Mouse (Mus musculus): ENCODE measurements around the gene Lrrc7. TPM values are rescaled to one million over a fixed set of nuclear protein-coding genes. Genes with fewer than 3 reads are reported as not detected.

The Lrrc7 gene
- polyA plus RNA-seq, 1 experiment, result not detected

GRCm38 (mm10) chr3:158165004-158165403 is 397.0 kb downstream of the Lrrc7 start:
- H3K4me3 ChIP-seq (ENCODE audit: insufficient read depth, low read depth, low read length), result no peak overlapping the region
- H3K4me1 ChIP-seq (ENCODE audit: control insufficient read depth, insufficient read depth, low read length), result peaks cover 9% of the 10 kb centered on the region
- TF ChIP-seq CTCF (IDR thresholded peaks at IDR 0.05; ENCODE audit: insufficient read depth, low read depth, low read length) (no peak), POLR2A (IDR thresholded peaks at IDR 0.05; ENCODE audit: insufficient read depth, low read depth, low read length) (no peak)
- no peak overlapping the region for H3K27ac ChIP-seq (ENCODE audit: insufficient read depth, low read depth, low read length)

GRCm38 (mm10) chr3:158164452-158164851 is 397.6 kb downstream of the Lrrc7 start:
- Histone ChIP-seq H3K27ac (ENCODE audit: insufficient read depth, low read depth, low read length) (no peak overlapping the region), H3K4me1 (ENCODE audit: control insufficient read depth, insufficient read depth, low read length) (peaks cover 9% of the 10 kb centered on the region), H3K4me3 (ENCODE audit: insufficient read depth, low read depth, low read length) (no peak overlapping the region)
- TF ChIP-seq CTCF (IDR thresholded peaks at IDR 0.05; ENCODE audit: insufficient read depth, low read depth, low read length) (no peak), POLR2A (IDR thresholded peaks at IDR 0.05; ENCODE audit: insufficient read depth, low read depth, low read length) (no peak)
- 53% methylated on average over 5 of the region's 5 CpGs for WGBS

GRCm38 (mm10) chr3:158163127-158163526 is 398.9 kb downstream of the Lrrc7 start:
- no peak for TF ChIP-seq CTCF (IDR thresholded peaks at IDR 0.05; ENCODE audit: insufficient read depth, low read depth, low read length)
- TF ChIP-seq POLR2A (IDR thresholded peaks at IDR 0.05; ENCODE audit: insufficient read depth, low read depth, low read length), result no peak
- 79% methylated on average over 4 of the region's 4 CpGs for WGBS
- no peak overlapping the region for H3K27ac ChIP-seq (ENCODE audit: insufficient read depth, low read depth, low read length)
- peaks cover 7% of the 10 kb centered on the region; the same call in 1 of the 2 replicates for H3K4me1 ChIP-seq (ENCODE audit: control insufficient read depth, insufficient read depth, low read length)
- no peak overlapping the region for H3K4me3 ChIP-seq (ENCODE audit: insufficient read depth, low read depth, low read length)

GRCm38 (mm10) chr3:158161924-158162490 is 400.0 kb downstream of the Lrrc7 start:
- TF ChIP-seq POLR2A (IDR thresholded peaks at IDR 0.05; ENCODE audit: insufficient read depth, low read depth, low read length), result no peak
- no peak for TF ChIP-seq CTCF (IDR thresholded peaks at IDR 0.05; ENCODE audit: insufficient read depth, low read depth, low read length)
- Histone ChIP-seq H3K4me3 (ENCODE audit: insufficient read depth, low read depth, low read length) (no peak overlapping the region), H3K4me1 (ENCODE audit: control insufficient read depth, insufficient read depth, low read length) (peaks cover 7% of the 10 kb centered on the region; the same call in 1 of the 2 replicates), H3K27ac (ENCODE audit: insufficient read depth, low read depth, low read length) (no peak overlapping the region)
- WGBS, result 93% methylated on average over 1 of the region's 1 CpGs

- WGBS, result 74% methylated on average over 3 of the region's 3 CpGs
- peaks cover 7% of the 10 kb centered on the region; the same call in 1 of the 2 replicates for H3K4me1 ChIP-seq (ENCODE audit: control insufficient read depth, insufficient read depth, low read length)
- no peak overlapping the region for H3K27ac ChIP-seq (ENCODE audit: insufficient read depth, low read depth, low read length)
- TF ChIP-seq POLR2A (IDR thresholded peaks at IDR 0.05; ENCODE audit: insufficient read depth, low read depth, low read length) (no peak), CTCF (IDR thresholded peaks at IDR 0.05; ENCODE audit: insufficient read depth, low read depth, low read length) (no peak)
- H3K4me3 ChIP-seq (ENCODE audit: insufficient read depth, low read depth, low read length), result no peak overlapping the region
These were observed 406.3 kb downstream of the Lrrc7 start for GRCm38 (mm10) chr3:158155515-158156286.

GRCm38 (mm10) chr3:158154134-158154533 is 407.9 kb downstream of the Lrrc7 start:
- WGBS, result 89% methylated on average over 3 of the region's 3 CpGs
- H3K27ac ChIP-seq (ENCODE audit: insufficient read depth, low read depth, low read length), result no peak overlapping the region
- TF ChIP-seq CTCF (IDR thresholded peaks at IDR 0.05; ENCODE audit: insufficient read depth, low read depth, low read length), result no peak
- TF ChIP-seq POLR2A (IDR thresholded peaks at IDR 0.05; ENCODE audit: insufficient read depth, low read depth, low read length), result no peak
- no peaks in the 10 kb centered on the region for H3K4me1 ChIP-seq (ENCODE audit: control insufficient read depth, insufficient read depth, low read length)
- no peak overlapping the region for H3K4me3 ChIP-seq (ENCODE audit: insufficient read depth, low read depth, low read length)

- no peaks in the 10 kb centered on the region for H3K4me1 ChIP-seq (ENCODE audit: control insufficient read depth, insufficient read depth, low read length)
- WGBS, result 81% methylated on average over 1 of the region's 1 CpGs
- H3K4me3 ChIP-seq (ENCODE audit: insufficient read depth, low read depth, low read length), result no peak overlapping the region
- no peak for TF ChIP-seq CTCF (IDR thresholded peaks at IDR 0.05; ENCODE audit: insufficient read depth, low read depth, low read length)
- TF ChIP-seq POLR2A (IDR thresholded peaks at IDR 0.05; ENCODE audit: insufficient read depth, low read depth, low read length), result no peak
- H3K27ac ChIP-seq (ENCODE audit: insufficient read depth, low read depth, low read length), result no peak overlapping the region
These were observed 413.0 kb downstream of the Lrrc7 start for GRCm38 (mm10) chr3:158148998-158149397.

- 28% methylated on average over 1 of the region's 1 CpGs for WGBS
- Histone ChIP-seq H3K4me3 (ENCODE audit: insufficient read depth, low read depth, low read length) (no peak overlapping the region), H3K4me1 (ENCODE audit: control insufficient read depth, insufficient read depth, low read length) (no peaks in the 10 kb centered on the region), H3K27ac (ENCODE audit: insufficient read depth, low read depth, low read length) (no peak overlapping the region)
- no peak for TF ChIP-seq POLR2A (IDR thresholded peaks at IDR 0.05; ENCODE audit: insufficient read depth, low read depth, low read length)
- TF ChIP-seq CTCF (IDR thresholded peaks at IDR 0.05; ENCODE audit: insufficient read depth, low read depth, low read length), result no peak
These were observed 421.4 kb downstream of the Lrrc7 start for GRCm38 (mm10) chr3:158140629-158141028.

GRCm38 (mm10) chr3:158137796-158138195 is 424.2 kb downstream of the Lrrc7 start:
- no peak for TF ChIP-seq CTCF (IDR thresholded peaks at IDR 0.05; ENCODE audit: insufficient read depth, low read depth, low read length)
- no peak for TF ChIP-seq POLR2A (IDR thresholded peaks at IDR 0.05; ENCODE audit: insufficient read depth, low read depth, low read length)
- H3K27ac ChIP-seq (ENCODE audit: insufficient read depth, low read depth, low read length), result no peak overlapping the region
- H3K4me3 ChIP-seq (ENCODE audit: insufficient read depth, low read depth, low read length), result no peak overlapping the region
- WGBS, result 27% methylated on average over 6 of the region's 6 CpGs
- peaks cover 3% of the 10 kb centered on the region; the same call in 1 of the 2 replicates for H3K4me1 ChIP-seq (ENCODE audit: control insufficient read depth, insufficient read depth, low read length)

All from olfactory bulb, adult 2 months (tissue).